Mouse (Mus musculus) liver, embryonic 14.5 days (tissue): ENCODE data around the gene Camp. TPM values are rescaled to one million over a fixed set of nuclear protein-coding genes. Genes with fewer than 3 reads are reported as not detected.
A peak's percentile ranks its signal among the peaks of the same experiment; 100 is the strongest.

Experiments used
- ATAC-seq: fragments of 200-750 bp; cut with Nextera tagmentation; 2 replicates; pipeline ENCODE4 v1.8.0; 2017; ENCODE audit warnings: moderate number of reproducible peaks, mild to moderate bottlenecking, moderate library complexity; ENCODE audit not compliant: insufficient read depth
- DNase-seq, 3 experiments: peaks; one replicate each; pipeline ENCODE4 v3.0.0-alpha.2; 2012 to 2013; ENCODE audit warnings: low read depth in 3 of 3, low spot score in 3 of 3
- H3K27ac ChIP-seq: fragments of 300-500 bp; sonication (generic); 2 replicates; pipeline ENCODE4 v1.5.1; 2014; ENCODE audit warnings: moderate library complexity, mild to moderate bottlenecking, control low read depth, inconsistent platforms
- H3K27me3 ChIP-seq: fragments of 300-500 bp; sonication (generic); 2 replicates; pipeline ENCODE4 v1.6.1; 2014; ENCODE audit warnings: mild to moderate bottlenecking, low read length, moderate library complexity; ENCODE audit not compliant: control insufficient read depth, insufficient read depth
- H3K36me3 ChIP-seq: fragments of 300-500 bp; sonication (generic); replicated peaks from 2 replicates; pipeline ENCODE4 v1.6.1; 2014; ENCODE audit warnings: low read depth; ENCODE audit not compliant: control insufficient read depth, insufficient read depth
- H3K4me1 ChIP-seq, 2 experiments: fragments of 200-500 bp in 1 of 2; fragments of 300-500 bp in 1 of 2; sonication (generic) in 1 of 2; replicated peaks; 2 replicates each; pipeline ENCODE4 v1.6.1; 2012 to 2014; ENCODE audit warnings: antibody characterized with exemption in 1 of 2, inconsistent platforms in 1 of 2, low read length in 1 of 2; ENCODE audit not compliant: control insufficient read depth in 2 of 2, insufficient read depth in 2 of 2
- H3K4me2 ChIP-seq: fragments of 300-500 bp; sonication (generic); 2 replicates; pipeline ENCODE4 v1.6.1; 2014; ENCODE audit warnings: low read depth, mild to moderate bottlenecking, control low read depth, moderate library complexity
- H3K4me3 ChIP-seq, 2 experiments: fragments of 200-500 bp in 1 of 2; fragments of 300-500 bp in 1 of 2; sonication (generic) in 1 of 2; 2 replicates each; pipeline ENCODE4 v1.5.1; 2012 to 2014; ENCODE audit warnings: low read depth in 2 of 2, low read length in 2 of 2, mild to moderate bottlenecking in 2 of 2, control low read depth in 1 of 2, inconsistent platforms in 1 of 2, moderate library complexity in 1 of 2; ENCODE audit not compliant: insufficient read depth in 1 of 2
- H3K9ac ChIP-seq: fragments of 300-500 bp; sonication (generic); replicated peaks from 2 replicates; pipeline ENCODE4 v1.6.1; 2014; ENCODE audit warnings: mild to moderate bottlenecking, control low read depth, moderate library complexity
- H3K9me3 ChIP-seq: fragments of 300-500 bp; sonication (generic); 2 replicates; pipeline ENCODE4 v1.6.1; 2016; ENCODE audit warnings: low read length, mixed read lengths; ENCODE audit not compliant: control insufficient read depth
- CTCF ChIP-seq: IDR thresholded peaks from 2 replicates; pipeline ENCODE4 v1.5.1; 2016; ENCODE audit warnings: antibody characterized with exemption, low read depth, control low read depth
- EP300 ChIP-seq: IDR thresholded peaks from 2 replicates; pipeline ENCODE4 v1.6.1; 2016; ENCODE audit warnings: antibody characterized with exemption, low read depth
- WGBS: fragments of 180-500 bp; shearing (Covaris S2); extraction: QIAGEN DNeasy Blood & Tissue Kit; methylation state at CpG from one replicate; pipeline ENCODE4 v1.1.7; 2014; ENCODE audit not compliant: insufficient replicate concordance; 5-methylcytosine and 5-hydroxymethylcytosine counted together
- polyA plus RNA-seq, 2 experiments: library from polyadenylated mRNA; depleted of rRNA in 1 of 2; stranded (reverse) in 1 of 2; unstranded in 1 of 2; fragments of >200 nt; fragmentation: Nextera tagmentation in 1 of 2; extraction: Ambion mirVana in 1 of 2; gene quantifications; 2 replicates each; pipeline versions ENCODE4 v1.2.1 to v1.2.3; 2012 to 2014

Camp gene
- polyA plus RNA-seq, 2 experiments, result 56.1 to 101 TPM

GRCm38 (mm10) chr9:109894413-109895090, 45.1 kb upstream of the Camp start:
- Histone ChIP-seq H3K4me2 (no peak overlapping the region), H3K27ac (no peak overlapping the region), H3K9ac (no peak overlapping the region), H3K4me1 (peaks cover 0 to 12% of the 10 kb centered on the region in 2 experiments; a peak in 2 of 4 replicates), H3K9me3 (no peaks in the 10 kb centered on the region), H3K4me3 (no peak overlapping the region), H3K27me3 (no peaks in the 10 kb centered on the region), H3K36me3 (peaks cover 47% of the 10 kb centered on the region)
- WGBS, result 49% methylated on average over 6 of the region's 6 CpGs
- ATAC-seq, result peak; percentile 51
- TF ChIP-seq CTCF (peak; percentile 79), EP300 (no peak)
- peak in 2 of 3 experiments; percentile 35 to 42 for DNase-seq

GRCm38 (mm10) chr9:109892651-109893250, 43.3 kb upstream of the Camp start:
- 60% methylated on average over 5 of the region's 5 CpGs for WGBS
- H3K4me2 ChIP-seq, result no peak overlapping the region
- no peaks in the 10 kb centered on the region for H3K27me3 ChIP-seq
- DNase-seq, result peak; percentile 40 to 52 (median 47)
- H3K9ac ChIP-seq, result no peak overlapping the region
- ATAC-seq, result 0 out of 2 replicates have a peak, but pooled peaks have one; percentile 28
- H3K4me1 ChIP-seq, result peaks cover 0 to 5% of the 10 kb centered on the region in 2 experiments; a peak in 2 of 4 replicates
- H3K27ac ChIP-seq, result no peak overlapping the region
- H3K36me3 ChIP-seq, result peaks cover 65% of the 10 kb centered on the region
- no peak overlapping the region for H3K4me3 ChIP-seq
- no peaks in the 10 kb centered on the region for H3K9me3 ChIP-seq
- TF ChIP-seq EP300, result no peak
- peak; percentile 81 for TF ChIP-seq CTCF

GRCm38 (mm10) chr9:109891501-109891900, 42.1 kb upstream of the Camp start:
- Histone ChIP-seq H3K9ac (no peak overlapping the region), H3K4me1 (peaks cover 0 to under 1% of the 10 kb centered on the region in 2 experiments; a peak in 1 of 4 replicates), H3K4me3 (no peak overlapping the region), H3K9me3 (no peaks in the 10 kb centered on the region), H3K4me2 (no peak overlapping the region), H3K36me3 (peaks cover 77% of the 10 kb centered on the region), H3K27ac (no peak overlapping the region), H3K27me3 (no peaks in the 10 kb centered on the region)
- no peak for DNase-seq
- TF ChIP-seq CTCF (no peak), EP300 (no peak)
- no peak for ATAC-seq
- WGBS, result 83% methylated on average over 8 of the region's 8 CpGs

- H3K36me3 ChIP-seq, result peaks cover 99% of the 10 kb centered on the region
- no peak overlapping the region for H3K27ac ChIP-seq
- DNase-seq, result no peak
- ATAC-seq, result no peak
- no peak overlapping the region for H3K4me3 ChIP-seq
- WGBS, result 81% methylated on average over 5 of the region's 5 CpGs
- no peaks in the 10 kb centered on the region for H3K9me3 ChIP-seq
- H3K4me1 ChIP-seq, result no peaks in the 10 kb centered on the region
- no peaks in the 10 kb centered on the region for H3K27me3 ChIP-seq
- H3K9ac ChIP-seq, result no peak overlapping the region
- TF ChIP-seq CTCF (no peak), EP300 (no peak)
- H3K4me2 ChIP-seq, result no peak overlapping the region
Measured at GRCm38 (mm10) chr9:109887321-109887720, 37.9 kb upstream of the Camp start.

GRCm38 (mm10) chr9:109886259-109886658, 36.8 kb upstream of the Camp start:
- no peak overlapping the region for H3K4me3 ChIP-seq
- no peak for TF ChIP-seq CTCF
- TF ChIP-seq EP300, result no peak
- H3K9me3 ChIP-seq, result no peaks in the 10 kb centered on the region
- 59% methylated on average over 4 of the region's 4 CpGs for WGBS
- peaks cover 99% of the 10 kb centered on the region for H3K36me3 ChIP-seq
- no peaks in the 10 kb centered on the region for H3K4me1 ChIP-seq
- no peak overlapping the region for H3K9ac ChIP-seq
- no peak overlapping the region for H3K27ac ChIP-seq
- H3K27me3 ChIP-seq, result no peaks in the 10 kb centered on the region
- DNase-seq (no peak), ATAC-seq (no peak)
- H3K4me2 ChIP-seq, result no peak overlapping the region
